Mouse (Mus musculus): ENCODE measurements at regions not wholly inside any gene's neighbourhood (a gene's known extent, or its start where the extent isn't known, plus 50 kb on each side); places are given as distances from the start of the nearest gene placed in this dataset.
A peak's percentile ranks its signal among the peaks of the same experiment; 100 is the strongest.

- DNase-seq (ENCODE audit: low read depth, low spot score) = no peak
These were observed 66.5 kb upstream of the Twist2 start for GRCm38 (mm10) chr1:91734731-91735130.

GRCm38 (mm10) chr1:91735436-91735835, 65.8 kb upstream of the Twist2 start:
- DNase-seq (ENCODE audit: low read depth, low spot score) = no peak

- no peak for DNase-seq (ENCODE audit: low read depth, low spot score)
These were observed 60.6 kb upstream of the Twist2 start for GRCm38 (mm10) chr1:91740661-91741060.

- DNase-seq (ENCODE audit: low read depth, low spot score) = peak; percentile 25
These were observed 59.2 kb upstream of the Twist2 start for GRCm38 (mm10) chr1:91742031-91742430.

GRCm38 (mm10) chr1:91742914-91743313, 58.3 kb upstream of the Twist2 start:
- DNase-seq (ENCODE audit: low read depth, low spot score) = no peak

GRCm38 (mm10) chr1:91744076-91744475, 57.2 kb upstream of the Twist2 start:
- DNase-seq (ENCODE audit: low read depth, low spot score) = no peak

- DNase-seq (ENCODE audit: low read depth, low spot score) = no peak
These were observed 56.6 kb upstream of the Twist2 start for GRCm38 (mm10) chr1:91744701-91745100.

- no peak for DNase-seq (ENCODE audit: low read depth, low spot score)
These were observed 53.7 kb upstream of the Twist2 start for GRCm38 (mm10) chr1:91747583-91747982.
